Mouse (Mus musculus): ENCODE data around the gene Zscan4-ps1.
"Not testable (repeated sequence)": the region's sequence is repeated elsewhere in the genome, so short reads cannot be mapped to it uniquely, and the experiment has no call there.

The Zscan4-ps1 gene

DNA sequence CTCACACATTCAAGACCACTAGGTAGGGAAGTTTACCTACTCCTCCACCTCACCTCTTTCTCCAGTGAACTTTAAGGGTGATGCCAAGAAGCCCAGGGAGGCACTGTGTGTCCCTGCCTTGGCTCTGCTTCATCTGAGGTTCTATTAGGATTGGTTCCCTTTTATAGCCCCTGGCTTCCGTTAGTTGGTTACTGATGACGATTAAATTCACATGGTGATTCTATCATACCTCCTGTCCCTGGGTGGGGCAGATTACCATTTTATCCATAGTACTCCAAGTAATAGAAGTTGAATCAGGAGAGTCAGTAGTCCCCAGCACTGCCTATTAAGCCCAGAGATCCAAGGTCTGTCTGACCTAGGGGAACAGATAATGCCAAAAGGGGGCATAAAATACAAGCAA lies at the start of gene Zscan4-ps1:
TSS of gene Zscan4-ps1 (minus strand) at position 101 of the 400 bp plus-strand sequence.
- DNase-seq (ENCODE audit: low read depth) = not testable (repeated sequence)

Measured in c-Kit-positive CD71-positive TER-119-negative erythroid progenitor cells, embryonic 14.5 days (primary cell).